Mouse (Mus musculus): ENCODE measurements around the gene Gpatch1.

DNA sequence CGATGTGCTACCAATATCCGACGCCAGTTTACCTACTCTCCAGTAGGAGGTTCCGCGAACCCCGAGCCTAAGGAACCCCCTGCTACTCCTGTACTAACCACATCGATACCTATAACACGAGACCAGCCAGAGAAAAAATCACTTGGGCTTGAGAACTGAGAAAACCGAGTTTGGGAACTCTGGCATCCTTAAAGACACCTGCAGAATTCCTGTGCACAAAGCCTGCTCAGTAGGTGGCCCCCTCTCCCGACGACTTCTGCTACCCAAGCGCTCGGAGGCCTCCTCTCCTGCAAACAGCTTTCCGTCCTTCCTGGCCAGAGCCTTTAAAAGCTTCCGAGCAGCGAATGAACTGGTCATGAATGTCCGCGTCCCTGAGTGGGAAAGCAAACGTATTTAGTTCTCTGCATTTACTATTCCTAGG, 15.0 kb upstream of the Gpatch1 start:
- TF ChIP-seq CTCF (IDR thresholded peaks at IDR 0.05; ENCODE audit: low read depth) (no peak; the same call in none of the 2 replicates), EP300 (IDR thresholded peaks at IDR 0.05; ENCODE audit: low read depth) (no peak)

All from liver, embryonic 14.5 days (tissue).